Mouse (Mus musculus): ENCODE results near the gene Nubp1. TPM values are rescaled to one million over a fixed set of nuclear protein-coding genes. Genes with fewer than 3 reads are reported as not detected.

Gene Nubp1
- total RNA-seq (2021): 10 to 100 TPM; 16.4 to 18.1 TPM

DNA sequence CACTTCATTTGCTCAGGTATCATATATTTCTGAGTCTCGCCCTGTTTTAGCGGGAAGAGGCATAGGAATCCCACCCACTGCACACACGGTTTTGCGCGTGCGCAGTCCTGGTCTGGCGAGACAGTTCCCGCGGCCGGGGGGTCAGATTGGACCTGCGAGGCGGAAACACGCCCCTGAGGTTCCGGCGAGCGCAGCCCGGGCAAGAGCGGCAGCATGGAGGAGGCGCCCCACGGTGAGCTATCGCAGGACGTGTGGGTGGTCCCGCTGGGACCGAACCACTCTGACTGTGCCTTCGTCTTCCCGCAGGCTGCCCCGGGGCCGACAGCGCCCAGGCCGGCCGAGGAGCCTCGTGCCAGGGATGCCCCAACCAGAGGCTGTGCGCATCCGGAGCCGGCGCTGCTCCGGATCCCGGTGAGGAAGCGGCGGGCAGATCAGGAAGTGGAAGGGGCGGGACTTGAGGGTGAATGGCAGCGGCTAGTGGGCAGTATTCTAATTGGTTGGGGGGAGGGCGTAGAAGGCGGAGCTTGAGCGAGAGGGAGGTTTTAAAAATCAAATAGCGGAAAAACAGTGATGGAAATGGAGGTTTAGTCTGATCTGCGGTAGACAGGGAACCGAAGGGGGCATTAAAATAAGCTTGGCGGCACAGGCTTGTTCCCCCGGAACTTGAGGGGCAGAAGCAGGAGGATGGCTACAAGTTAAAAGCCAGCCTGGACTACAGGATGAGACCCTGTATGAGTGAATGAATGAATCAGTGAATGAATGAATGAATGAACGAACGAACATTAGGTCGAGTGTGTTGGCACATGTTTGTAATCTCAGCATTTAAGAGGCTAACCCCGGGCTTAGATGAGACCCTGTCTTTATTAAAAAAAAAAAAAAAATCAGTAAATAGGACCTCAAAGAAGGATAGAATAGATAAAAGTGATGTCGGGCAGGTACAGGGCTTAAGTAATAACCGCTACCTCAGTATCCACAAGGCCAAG, at the start of gene Nubp1:
Nubp1 (plus strand) TSS at position 185 of the 983 bp plus-strand sequence.
- peak; percentile 93 to 96 for DNase-seq

DNA sequence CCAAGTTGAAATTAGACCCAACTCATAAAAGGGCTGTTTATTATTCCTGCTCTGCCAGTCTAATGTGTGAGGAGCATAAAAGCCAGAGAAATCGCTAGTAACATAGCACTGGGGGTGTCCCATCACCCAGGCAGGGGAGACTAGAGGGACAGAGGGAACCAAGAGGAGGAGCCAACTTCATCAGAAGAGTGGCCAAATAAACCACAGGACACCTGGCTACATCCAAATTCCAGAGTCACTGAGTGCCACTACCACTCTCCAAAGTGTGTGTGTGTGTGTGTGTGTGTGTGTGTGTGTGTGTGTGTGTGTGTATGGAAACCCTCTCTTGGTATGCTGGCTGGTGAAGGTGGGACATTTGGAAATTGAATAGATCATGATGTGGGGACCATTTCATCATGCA, 48.7 kb upstream of the Nubp1 start:
- DNase-seq: no peak

DNA sequence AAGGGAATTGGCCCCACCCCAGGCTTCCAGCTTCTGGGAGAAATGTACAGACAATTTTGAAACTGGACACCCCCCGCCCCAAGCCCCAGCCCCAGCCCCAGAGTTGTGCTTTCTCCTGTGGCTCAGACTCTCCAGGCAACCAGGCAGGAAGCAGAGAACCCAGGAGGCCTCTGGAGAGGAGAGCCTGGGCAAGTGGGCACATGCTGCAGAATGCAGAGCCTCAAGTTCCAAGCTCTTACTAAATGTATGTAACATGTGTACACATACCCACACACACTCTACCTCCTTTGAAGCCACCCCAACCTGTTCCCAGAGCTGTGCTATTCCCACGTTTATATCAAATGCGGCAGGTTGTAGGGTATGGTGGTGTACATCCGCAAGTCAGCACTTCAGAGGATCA, 46.0 kb upstream of the Nubp1 start:
- DNase-seq: no peak

DNA sequence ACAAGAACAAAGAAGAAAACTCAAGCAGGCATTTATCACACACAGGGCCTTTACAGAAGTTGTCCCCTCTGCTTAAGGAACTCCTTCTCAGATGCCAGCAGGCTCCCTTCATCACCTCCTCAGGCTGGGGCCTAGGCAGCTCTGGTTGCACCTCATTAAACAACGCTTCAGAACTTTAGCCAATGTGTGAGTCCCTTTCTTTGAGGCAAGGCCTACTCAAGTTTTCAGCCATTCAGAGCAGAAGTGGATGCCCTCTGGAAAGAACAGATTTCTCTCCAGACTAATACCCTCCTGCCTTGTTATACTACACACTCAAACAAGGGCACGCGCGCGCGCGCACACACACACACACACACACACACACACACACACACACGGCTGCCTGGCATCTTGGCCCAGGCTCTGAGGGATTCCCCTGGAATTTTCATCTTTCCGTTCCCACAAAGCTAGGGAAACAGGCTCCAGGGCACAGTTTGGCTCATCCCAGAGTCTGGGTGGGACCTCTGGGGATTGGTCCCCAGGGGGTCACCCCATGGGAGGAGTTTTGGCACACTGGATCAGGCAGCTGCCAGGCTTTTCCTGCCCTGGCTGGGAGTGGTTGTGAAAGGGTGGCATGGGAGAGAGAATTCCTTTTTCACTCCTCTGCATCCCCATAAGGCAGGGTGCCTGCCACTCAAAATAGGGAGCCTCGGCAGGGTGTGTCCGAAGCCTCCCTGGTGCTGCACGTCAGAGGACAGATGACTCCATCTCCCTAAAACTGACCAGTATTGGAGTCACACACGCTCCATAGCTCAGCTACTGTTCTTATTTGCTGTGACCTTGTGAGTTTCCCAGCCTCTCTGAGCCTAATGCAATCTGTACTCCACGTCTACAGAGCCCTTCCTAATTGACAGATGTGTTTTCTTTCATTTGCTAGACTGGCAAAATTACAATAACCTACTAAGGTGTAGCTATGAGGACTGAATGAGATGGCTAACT, 45.2 kb upstream of the Nubp1 start:
- DNase-seq: peak; percentile 31 to 62

- peak; percentile 24 to 31 for DNase-seq
These were observed 42.2 kb upstream of the Nubp1 start for GRCm38 (mm10) chr16:10369468-10369934.

GRCm38 (mm10) chr16:10369996-10370395, 41.8 kb upstream of the Nubp1 start:
- no peak for DNase-seq

DNA sequence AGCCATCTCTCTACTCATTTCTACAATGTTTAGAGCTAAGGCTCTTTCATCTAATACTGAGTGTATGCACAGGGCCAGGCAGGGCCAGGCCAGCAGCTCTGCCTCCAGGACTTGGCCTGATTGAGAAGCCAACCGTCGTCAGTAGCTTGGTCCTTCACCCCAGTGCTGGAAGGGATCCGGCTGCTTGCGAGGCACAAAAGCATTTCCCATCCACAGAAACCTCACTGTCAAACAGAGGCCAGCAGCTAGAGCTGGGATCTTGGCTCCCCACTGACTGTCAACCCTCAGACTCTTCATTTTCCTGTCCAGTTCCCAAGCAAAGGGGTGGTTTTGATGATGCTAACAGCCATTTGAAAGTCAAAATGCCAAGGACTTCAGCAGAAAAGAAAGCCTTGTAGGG, 39.4 kb upstream of the Nubp1 start:
- DNase-seq: no peak

GRCm38 (mm10) chr16:10374254-10375011, 37.3 kb upstream of the Nubp1 start:
- no peak for DNase-seq

DNA sequence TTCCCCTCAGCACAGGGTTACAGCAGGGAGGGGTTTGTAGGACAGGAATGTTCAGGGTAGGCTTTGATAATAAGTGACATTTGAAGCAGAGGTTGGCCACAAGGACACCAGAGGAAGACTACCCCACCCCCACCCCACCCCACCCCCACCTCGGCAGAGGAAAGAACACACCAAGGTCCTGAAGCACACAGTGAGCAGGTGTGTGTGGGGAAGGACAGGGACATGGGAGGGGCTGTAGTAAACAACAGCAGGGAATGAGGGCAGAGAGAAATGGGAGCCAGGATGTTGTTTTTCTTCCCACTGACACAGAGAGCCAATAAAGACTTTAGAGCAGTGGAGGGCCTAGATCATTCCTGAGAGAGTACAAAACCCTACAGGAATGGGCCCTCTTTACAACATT, 34.5 kb upstream of the Nubp1 start:
- DNase-seq: no peak

DNA sequence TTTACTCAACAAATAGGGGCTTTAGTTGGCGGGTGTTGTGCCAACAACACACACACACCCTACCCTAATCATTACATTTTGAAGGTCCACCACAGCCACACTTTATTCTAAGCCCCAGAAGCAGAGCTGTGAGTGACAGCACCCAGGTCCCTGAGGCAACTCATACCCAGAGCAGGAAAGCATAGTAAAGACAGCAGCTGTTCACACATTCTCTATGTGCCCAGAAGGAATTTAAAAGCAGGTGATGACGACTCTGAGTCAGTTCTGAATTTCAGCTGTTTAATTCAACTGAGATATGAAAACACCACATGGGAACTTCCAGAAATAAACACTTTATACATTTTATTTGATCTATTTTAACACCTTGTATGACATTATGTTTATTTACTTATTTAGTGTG, 32.2 kb upstream of the Nubp1 start:
- DNase-seq: no peak

- DNase-seq: no peak
These were observed 27.7 kb upstream of the Nubp1 start for GRCm38 (mm10) chr16:10384060-10384497.

DNA sequence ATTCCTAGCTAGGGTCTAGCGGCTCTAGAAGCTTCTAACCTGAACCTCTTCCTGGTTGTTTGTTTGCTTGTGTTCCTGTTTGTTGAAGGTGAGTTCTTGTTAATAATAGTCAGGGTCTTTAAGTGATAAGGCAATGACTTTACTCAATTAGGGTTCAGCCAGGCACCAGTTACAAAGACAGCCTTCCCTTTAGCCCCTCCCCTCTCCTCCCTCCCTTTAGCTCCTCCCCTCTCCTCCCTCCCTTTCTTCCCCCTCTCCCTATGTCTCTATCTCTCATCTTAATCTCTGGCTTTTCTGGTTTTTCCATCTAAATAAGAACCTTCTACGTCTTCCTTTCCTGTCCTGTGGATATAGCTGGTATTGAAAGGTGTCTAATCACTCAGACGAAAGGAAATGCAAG, 27.2 kb upstream of the Nubp1 start:
- no peak for DNase-seq

GRCm38 (mm10) chr16:10385261-10385660, 26.5 kb upstream of the Nubp1 start:
- no peak for DNase-seq

DNA sequence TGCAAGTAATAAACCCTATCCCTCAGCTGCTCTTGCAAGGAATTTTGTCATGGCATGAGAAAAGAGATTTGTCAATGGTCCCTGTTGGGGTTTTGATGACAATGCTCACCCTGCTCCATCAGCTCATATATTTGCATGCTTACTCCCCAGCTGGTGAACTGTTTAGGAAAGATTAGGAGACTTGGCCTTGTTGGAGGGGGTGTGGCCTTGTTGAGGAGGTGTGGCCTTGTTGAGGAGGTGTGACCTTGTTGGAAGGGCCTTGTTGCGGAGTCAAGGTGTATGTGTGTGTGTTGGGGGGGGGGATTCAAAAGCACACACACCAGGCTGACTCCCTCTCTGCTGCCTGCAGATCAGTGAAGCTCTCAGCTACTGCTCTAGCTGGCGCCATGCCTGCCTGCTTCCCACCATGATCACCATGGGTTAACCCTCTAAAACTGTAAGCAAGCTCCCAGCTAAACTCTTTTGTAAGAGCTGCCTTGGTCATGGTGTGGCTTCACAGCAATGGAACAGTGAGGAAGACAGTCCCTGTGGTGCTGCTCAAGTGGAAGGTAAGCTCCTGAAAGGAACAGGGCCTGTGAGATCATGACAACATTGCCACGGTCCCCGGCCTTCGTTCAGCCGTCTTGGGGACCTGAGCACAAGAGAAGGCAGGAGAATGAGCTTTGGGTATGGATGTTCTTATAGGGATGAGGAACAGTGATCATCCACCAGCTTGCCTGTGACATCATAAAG, 22.9 kb upstream of the Nubp1 start:
- no peak for DNase-seq

DNA sequence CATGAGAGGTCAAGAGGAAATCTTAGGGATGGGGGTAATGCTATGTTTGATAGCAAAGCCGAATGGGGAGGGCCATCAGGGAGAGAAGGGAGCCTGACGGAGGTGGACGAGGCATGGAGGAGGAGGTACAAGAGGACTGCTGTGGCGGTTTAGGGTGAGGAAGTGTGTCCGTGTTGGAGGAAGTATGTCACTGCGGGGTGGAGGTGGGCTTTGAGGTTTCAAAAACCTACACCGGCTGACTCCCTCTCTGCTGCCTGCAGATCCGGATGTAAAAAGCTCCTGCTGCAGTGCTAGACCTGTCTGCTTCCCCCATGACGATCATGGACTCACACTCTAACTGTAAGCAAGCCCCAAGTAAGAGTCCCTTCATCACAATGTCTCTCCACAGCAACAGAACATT, 19.2 kb upstream of the Nubp1 start:
- DNase-seq: no peak

DNA sequence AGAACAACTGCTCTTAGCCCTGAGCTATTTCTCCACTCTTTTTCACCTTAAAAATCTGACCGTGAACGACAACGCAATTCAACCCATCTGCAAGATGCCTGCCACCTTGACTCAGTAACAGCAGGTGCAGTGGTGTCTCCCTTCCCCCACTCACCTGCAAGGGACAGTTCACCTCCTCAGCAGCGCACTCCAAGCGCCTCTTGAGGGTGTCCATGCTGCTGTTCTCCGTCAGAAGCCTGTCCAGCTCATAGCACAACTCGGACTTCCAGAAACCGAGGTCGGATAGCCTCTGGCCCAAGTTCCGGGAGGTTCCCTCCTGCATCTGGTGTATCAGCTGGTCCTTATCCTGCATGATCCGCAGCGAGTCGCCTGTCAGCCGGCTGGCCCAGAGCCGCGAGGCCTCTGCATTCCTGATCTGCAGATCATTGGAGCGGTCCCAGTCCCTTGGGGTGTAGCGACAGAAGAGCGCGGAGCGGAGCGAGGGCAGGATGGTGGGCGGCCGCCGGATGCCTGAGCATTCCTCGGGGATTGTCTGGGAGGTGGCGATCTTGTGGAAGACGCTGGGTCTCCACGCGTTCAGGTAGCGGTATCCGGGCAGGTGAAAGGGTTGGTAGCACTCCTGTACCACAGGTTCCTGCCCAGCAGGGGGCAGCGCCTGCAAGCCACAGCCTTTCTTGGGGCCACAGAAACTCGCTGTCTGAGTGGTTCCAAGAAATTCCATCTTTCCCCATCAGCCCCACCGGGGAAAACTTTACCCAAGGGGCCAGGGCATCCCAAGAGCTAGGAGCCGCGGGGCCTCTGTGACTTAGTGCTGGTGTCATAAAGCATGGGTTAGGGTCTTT, 16.8 kb upstream of the Nubp1 start, which contains the start of gene Tekt5:
Tekt5 (minus strand) TSS at position 792 of the 842 bp plus-strand sequence.
- peak in 1 of 2 experiments; percentile 26 for DNase-seq

DNA sequence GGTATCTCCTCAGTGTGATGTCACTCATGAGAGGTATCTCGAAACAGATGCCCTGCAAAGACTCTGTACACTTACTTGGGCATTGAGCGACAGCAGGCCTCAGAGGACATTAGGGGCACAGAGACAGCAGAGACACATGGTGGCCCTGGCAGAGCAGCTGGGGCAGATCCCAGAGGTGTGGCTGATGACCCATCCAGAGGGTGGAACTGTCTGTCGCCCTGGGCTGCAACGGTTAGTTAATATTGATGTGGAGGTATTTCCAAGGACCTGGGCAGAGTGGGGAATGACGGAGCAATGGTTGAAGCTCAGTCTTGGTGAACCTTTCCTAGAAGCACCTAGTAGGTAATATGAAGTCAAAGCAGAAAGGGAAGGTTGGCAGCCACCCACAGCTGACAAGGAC, 13.0 kb upstream of the Nubp1 start:
- no peak for DNase-seq

DNA sequence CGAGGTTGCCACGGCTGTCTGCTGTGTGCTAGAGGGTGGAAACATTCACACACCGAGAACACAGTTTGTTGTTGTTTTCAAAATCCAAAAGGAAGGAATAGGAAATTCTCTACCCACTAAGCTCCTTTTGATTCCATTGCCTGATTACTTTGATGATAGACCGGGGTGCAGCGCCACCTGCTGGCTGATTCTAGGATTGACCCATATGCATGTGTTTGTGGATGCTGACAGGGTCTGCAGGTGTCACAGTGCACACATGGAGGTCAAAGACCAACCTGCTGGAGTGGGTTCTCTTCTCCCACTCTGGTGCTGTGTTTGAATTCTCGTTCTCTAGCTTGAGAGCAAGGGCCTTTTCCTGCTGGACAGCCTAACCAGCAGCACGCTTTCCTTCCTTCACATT, 12.6 kb upstream of the Nubp1 start:
- DNase-seq: peak; percentile 84 to 85

GRCm38 (mm10) chr16:10415976-10416375, 4.2 kb downstream of the Nubp1 start:
- peak; percentile 25 to 53 for DNase-seq

DNA sequence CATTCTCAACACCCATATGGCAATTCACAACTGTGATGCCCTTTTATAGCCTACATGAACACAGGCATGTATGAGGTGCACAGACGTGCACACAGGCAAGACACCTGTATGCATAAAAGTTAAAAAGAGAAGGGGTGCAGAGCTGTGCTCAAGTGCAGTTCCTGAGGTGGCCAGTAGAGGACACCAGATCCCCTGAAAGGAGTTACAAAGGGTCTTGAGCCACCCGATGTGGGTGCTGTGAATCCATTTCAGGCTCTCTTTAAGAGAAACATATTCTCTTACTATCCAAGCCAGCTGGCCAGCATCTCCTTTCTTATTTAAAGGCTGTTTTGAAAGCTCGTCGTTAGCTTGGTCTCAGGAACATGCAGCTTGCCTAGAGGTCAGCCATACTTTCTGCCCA, 5.1 kb downstream of the Nubp1 start:
- DNase-seq: no peak
